Mouse (Mus musculus) gastrocnemius, adult 18-20 months (tissue): ENCODE measurements around the gene F11r. TPM values are rescaled to one million over a fixed set of nuclear protein-coding genes. Genes with fewer than 3 reads are reported as not detected.
"Not testable (repeated sequence)": the region's sequence is repeated elsewhere in the genome, so short reads cannot be mapped to it uniquely, and the experiment has no call there.

Experiments used
- DNase-seq: peaks from one replicate; pipeline ENCODE4 v3.0.0; 2021; ENCODE audit warnings: low spot score
- total RNA-seq, 2 experiments: library from RNA; stranded (reverse); gene quantifications; 2 replicates each; pipeline ENCODE4 v1.2.3; 2021

F11r gene
- total RNA-seq, 2 experiments from 2014 or later, result 3.7 to 7.0 TPM

DNA sequence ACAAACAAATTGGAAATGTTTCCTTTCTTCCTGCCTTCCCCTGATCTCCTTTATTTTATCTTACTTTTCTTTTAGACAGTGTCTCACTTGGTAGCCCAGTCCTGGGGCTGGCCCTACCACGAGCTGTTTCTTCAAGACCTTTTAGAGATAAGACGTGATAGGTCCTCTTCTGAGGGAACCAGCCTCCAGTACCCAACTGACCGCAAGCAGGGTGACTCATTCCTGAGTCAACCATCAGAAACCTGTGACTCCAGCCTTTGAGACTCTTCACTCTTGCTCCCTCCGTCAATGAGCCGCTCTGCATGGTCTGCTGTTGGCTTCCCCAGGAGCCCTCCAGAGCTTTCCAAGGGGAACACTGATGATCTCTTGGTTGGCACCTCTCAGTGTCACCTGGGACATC is 33.6 kb downstream of the F11r start:
- no peak for DNase-seq

DNA sequence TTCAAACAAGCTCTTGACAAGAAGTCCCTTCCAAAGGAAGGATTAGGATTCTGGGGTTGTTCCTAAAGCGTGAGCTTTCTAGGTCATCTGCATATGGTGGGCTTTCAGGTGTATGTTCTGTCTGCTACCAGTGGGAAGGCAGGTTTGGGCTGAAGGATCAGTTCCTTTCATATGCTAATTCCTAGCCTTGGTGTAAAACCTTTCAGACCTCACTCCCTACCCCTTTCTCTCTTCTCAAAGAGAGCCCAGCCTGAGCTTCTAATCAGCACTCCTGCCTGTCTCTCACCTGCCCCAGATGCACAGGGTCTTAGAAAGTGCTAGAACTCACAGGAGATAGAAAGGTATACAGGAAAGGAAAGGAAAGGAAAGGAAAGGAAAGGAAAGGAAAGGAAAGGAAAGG is 34.1 kb downstream of the F11r start:
- no peak for DNase-seq

DNA sequence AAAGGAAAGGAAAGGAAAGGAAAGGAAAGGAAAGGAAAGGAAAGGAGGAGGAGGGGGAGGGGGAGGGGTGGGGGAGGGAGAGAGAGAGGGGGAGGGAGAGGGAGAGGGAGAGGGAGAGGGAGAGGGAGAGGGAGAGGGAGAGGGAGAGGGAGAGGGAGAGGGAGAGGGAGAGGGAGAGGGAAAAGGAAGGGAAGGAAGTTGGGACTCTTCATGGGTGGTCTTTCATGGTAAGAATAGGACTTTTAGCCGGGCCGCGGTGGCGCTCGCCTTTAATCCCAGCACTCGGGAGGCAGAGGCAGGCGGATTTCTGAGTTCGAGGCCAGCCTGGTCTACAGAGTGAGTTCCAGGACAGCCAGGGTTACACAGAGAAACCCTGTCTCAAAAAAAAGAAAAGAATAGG is 34.6 kb downstream of the F11r start:
- not testable (repeated sequence) for DNase-seq

DNA sequence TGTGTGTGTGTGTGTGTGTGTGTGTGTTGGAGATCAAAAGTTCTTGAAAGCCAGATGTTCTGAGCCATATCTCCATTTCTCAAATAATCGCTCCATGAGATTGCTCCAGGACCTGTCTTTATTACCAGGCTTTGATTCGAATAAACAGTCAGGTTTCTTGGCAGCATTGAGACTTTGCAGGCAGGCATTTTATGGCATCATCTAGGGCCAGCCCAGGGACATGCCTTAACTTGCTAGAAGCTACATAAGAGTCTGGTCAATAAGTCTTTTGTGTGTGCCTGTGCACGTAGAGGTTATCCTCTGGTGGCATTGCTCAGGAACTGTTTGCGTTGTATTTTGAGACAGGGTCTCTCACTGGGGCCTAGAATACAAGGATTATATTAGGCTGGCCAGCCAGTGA is 36.2 kb downstream of the F11r start:
- DNase-seq, result no peak

DNA sequence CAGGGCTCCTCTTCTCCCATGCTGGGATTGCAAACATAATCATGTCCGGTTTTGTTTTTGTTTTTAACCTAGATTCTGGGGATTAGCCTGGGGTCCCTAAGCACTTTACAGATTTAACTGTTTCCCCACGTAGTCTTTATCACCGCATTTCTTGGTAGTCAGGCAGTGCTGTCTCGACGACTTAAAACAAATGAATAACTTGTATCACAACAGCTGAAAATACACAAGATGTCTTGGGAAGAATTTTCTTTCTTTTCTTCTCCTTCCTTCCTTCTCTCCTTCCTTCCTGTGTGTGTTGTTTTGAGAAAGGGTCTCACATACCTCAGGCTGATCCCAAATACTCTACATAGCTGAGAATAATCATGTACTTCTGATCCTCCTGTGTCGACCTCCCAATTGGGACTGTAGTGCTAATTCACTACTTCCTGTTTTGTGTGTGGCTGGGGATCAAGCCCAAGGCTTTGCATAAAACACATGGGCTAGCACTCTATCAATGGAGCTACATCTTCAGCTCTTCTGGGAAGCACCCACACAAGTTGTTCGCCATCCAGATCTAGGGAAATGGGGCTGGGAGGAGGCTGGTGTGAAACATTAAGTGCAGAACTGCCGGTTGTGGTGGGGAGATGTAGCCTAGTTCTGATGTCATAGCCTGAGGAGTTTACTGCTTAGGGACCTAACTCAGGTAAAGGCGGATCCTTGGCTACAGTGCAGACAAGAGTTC is 36.7 kb downstream of the F11r start:
- DNase-seq, result no peak

DNA sequence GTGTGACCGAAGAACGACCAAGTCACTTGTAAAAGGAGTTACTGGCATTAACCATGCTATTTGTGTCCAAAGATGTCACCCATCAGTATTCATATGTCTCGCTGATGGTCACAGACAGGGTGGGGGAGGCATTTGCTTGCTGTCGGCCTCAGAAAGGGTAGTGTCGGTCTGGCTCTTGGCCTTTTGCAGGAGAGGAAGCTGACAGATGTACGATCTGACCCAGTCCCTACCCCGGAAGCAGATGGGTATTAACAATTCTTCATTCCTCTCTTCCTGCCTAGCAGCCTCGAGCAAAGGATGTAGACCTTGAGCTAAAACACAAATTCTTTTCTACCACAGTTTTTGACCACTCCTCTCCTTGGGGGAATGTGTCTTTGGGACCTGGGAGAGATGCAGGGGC is 39.8 kb downstream of the F11r start:
- DNase-seq, result no peak

DNA sequence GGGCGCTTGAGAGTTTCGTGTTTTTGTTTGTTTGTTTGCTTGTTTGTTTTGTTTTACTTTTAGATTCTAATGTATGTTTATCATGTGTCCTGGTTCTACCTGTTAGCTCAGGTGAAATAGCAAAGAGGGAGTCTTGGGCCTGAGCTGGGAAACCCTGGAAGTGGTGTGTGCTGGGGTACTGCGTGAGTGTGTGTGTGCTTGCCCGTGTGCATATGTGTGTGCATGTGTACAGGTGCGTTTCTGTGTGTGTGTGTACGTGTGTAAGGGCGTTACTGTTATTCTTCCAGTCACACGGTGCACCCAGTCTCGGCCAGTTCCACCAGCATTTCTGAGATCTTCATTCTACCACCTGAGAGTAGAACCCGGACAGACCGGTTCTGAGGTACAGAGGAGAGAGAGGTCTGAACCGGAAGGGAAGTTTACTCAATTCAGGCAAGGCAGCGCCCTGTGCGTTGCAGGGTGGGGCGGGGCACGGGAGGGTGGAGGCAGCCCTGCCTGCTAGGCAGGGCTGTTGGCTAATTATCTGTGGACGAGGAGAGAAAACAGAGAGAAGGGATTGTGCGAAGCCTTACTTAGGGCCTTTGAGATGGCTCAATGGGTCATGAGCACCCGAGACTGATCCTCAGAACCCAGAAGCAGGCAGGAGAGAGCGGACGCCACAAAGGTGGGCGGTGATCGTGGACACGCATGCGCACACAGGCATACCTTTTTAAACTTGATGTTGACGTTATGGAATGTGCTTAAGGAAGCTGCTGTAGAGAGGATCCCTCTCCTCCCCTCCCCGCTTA is 40.6 kb downstream of the F11r start:
- DNase-seq, result no peak

DNA sequence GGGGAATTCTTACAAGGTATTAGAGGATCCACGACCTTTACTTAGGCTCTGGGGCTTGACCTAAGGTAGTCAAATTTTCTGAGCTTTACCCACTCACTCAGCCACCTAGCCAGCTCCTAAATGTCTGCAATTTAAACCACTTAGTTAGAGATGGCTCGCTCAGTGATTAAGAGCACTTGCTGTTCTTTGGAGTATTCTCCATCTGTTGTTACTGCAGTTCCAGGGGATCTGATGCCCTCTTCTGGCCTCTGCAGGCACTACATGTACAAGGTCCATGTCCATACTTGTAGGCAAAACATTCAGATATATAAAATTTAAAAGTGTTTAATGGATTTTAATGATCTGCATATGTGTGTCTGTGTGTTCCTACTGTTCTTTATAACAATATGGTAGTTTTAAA is 41.6 kb downstream of the F11r start:
- DNase-seq, result peak; percentile 54

DNA sequence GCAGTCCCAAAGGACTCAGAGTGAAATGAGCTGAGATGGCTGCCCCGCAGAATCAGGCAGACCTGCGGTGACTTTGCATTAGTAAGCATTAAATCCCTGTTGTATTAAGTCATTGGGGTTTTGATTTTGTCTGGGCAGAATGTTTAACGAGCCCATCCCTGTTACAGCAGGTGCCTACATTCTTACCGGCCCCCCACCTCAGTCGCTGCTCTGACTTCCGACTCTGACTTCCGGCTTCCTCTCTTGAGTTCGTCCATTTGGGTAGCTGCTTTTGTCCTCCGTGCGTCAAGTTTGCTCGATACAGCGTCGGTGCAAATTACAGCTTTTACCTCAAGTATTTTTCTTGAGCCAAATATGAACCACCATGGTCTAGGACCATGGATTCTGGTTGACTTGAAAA is 56.9 kb downstream of the F11r start:
- DNase-seq, result no peak

DNA sequence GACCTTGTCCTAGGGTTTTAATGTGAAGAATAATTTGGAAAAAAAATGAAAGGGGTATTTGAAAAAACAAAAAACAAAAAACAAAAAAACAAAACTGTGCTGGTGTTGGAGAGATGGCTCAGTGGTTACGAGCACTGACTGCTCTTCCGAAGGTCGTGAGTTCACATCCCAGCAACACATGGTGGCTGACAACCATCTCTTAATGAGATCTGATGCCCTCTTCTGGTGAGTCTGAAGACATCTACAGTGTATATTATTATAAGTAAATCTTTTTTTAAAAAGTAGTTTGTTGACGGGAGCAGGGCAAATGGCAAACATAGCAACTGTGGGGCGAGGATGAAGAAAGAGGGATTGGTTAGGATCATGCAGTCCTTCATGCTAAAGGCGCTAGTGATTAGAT is 58.0 kb downstream of the F11r start:
- no peak for DNase-seq

DNA sequence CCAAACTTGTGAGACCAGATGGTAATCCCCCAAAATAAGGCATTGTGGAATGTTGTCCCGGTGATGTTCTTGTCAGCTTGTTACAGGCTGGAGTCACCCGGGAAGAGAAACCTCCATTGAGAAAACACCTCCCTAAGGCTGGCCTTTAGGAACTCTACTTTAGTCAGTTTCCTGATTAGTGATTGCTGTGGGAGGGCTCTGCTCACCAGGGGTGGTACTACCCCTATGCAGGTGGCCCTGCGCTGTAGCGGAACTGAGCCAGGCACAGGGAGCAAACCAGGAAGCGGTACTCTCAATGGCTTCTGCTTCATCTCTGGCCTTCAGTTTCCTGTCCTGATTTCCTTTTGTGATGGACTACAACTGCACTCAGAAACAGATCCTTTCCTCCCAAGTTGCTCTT is 62.5 kb downstream of the F11r start:
- DNase-seq, result no peak

DNA sequence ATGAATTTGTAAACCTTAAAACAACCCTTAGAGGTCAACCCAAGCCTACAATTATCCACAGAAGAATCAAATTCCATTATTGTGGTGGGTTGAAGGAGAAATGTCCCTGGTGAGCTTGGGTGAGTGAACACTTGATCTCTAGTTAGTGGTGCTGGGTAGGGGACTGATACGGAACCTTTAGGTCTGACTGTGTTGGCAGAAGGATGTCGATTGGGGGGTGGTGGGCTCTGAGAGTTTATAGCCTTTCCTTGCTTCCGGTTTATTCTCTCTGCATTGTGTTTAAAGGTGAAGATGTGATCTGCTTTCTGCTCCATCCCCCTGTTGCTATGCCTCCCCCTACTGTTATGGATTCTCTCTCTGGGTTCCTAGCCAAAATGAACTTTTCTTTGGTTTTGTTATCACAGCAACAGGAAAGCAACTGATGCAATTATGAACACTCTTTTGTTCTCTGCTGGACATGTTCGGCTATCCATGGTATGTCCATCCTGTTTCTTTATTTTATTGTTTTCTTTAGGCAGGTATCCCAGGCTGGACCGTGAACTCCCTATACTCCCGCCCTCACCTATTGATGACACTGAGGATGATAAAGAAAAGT is 63.8 kb downstream of the F11r start:
- no peak for DNase-seq

DNA sequence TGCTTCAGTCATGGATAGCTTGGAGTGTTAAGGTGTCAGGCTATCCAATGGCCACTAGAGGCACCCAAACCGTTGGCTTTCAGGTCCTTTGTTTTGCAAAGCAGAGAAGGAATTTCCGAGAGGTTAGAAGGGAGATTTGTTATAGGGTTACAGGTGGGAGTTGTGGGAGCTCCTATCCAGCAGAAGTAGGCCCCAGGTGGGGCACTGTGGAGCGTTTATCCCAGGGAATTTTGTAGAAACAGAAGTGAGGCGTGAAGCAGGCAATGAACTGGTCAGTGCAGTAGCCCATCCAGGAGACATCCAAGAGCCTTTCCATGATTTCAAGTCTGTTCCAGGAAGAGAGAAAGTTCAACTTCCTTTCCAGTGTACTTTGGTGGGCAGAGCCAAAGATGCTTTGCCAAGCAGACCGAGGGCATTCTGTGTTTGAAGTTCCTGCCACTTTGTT is 64.3 kb downstream of the F11r start:
- peak; percentile 31 for DNase-seq

DNA sequence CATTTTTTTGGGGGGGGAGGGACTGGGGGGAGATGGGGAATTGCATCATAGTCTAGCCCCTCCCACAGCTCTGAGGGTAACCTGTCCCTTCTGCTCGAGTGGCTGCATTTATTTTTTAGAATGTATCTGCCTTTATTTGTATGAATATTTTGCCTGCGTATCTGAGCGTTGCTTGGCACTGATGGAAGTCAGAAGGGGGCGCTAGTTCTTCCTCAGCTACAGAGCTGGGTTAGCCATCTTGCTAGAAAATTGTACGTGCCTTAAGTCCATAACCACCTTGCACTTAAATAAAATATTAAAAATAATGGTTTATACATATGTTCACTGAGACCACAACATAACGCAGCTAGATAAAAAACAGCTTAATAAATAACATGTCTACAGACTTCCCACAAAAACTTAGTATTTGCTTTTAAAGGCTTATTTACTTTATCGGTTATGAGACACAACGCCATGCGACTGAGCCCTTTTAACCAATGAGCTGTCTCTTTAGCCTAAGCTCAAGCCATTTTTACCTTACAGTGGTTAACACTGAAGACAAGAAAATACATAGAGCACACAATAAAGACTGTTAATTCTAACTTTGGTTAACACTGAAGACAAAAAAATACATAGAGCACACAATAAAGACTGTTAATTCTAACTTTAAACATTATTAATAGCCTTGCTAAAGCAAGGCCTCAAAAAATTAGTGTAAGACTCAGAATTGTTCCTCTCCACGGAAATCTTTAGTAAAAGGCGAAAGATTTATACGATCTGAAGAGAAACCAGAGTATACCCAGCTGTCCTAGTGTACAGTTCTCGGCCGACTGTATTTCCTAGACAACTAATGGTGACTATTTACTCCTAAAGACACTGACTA is 65.3 kb downstream of the F11r start:
- DNase-seq, result peak; percentile 44

DNA sequence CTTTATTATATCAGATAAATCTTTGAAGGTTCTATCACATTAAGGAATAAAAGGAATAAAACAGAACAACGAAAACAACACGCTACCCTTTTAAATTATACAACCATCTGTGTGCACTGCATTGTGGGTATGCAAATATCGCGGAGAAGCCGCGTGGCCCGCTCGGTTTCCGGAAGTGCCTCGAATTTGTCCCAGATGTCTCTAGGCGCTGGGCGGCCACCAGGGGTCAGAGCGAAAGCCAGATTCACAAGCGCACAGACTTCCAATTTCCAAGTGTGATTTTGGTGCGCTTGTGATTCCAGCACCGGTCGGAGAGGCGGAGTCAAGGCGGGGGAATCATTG is 65.9 kb downstream of the F11r start, which contains the start of gene Alyref2:
Gene Alyref2 (plus strand): TSS at position 229 of the 342 bp plus-strand sequence.
- peak; percentile 95 for DNase-seq

DNA sequence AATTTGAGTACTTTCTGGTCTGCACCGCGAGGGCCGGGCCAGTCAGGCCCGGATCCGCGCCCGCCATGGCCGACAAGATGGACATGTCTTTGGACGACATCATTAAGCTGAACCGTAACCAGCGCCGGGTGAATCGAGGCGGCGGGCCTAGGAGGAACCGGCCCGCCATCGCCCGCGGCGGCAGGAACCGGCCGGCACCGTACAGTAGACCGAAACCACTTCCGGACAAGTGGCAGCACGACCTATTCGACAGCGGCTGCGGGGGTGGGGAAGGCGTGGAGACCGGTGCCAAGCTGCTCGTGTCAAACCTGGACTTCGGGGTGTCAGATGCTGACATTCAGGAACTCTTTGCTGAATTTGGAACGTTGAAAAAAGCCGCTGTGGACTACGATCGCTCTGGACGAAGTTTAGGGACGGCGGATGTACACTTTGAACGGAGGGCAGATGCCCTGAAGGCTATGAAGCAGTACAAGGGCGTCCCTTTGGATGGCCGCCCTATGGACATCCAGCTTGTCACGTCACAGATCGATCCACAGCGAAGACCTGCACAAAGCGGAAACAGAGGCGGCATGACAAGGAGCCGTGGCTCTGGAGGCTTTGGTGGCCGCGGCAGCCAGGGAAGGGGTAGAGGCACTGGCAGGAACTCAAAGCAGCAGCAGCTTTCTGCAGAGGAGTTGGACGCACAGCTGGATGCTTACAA is 66.4 kb downstream of the F11r start:
- no peak for DNase-seq

DNA sequence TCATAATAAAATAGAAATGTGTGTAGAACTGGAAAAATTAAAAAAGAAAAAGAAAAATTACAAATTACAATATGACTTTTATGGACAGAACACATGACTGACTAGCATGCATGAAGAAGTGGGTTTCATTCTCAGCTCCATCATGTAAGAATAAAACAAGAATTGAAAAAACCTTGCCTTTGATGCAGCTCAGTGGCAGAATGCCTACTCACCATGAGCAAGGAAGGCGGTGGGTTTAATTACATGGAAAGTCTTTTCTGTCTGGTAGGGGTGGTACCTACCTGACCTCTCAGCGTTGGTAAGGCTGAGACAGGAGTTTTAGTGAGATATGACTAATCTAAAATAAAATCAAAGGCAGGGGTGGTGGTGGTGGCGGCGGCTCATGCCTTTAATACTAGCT is 67.3 kb downstream of the F11r start:
- DNase-seq, result no peak

DNA sequence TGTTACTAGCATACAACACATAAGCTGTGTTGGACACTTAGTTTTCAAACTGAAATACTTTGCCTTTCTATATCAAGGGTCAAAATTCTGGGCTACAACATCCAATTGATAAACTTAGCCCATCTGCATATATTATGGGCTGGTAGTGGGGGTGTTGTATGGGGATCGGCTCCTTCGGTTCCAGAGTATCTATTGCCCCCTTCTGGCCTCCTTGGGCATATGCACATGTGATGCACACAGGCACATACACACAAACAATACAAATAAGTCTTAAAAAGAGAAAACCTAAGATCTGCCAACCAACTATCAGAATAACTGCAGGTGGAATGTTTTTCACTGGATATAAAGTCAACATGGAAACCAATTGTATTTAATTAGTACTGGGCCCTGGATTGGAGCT is 75.9 kb downstream of the F11r start:
- no peak for DNase-seq

DNA sequence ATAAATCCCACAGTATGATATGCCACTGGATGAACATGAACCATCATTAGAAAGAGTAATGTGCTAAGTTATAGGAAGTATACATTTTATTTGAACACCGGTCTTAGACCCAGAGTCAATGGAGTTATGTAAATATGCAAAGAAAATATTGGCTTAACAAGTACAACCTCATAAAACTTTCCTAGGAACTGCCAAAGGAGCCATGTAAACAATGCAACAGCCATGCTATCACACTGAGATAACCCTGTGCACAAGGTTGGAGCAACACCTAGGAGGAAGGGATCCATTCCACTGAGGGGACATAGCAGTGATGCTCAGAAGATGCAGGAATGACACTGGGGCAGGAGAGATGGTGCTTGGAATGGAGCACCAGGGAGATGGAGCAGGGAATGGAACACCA is 76.4 kb downstream of the F11r start:
- no peak for DNase-seq
